Mouse (Mus musculus): ENCODE measurements around the gene Gstm4. TPM values are rescaled to one million over a fixed set of nuclear protein-coding genes. Genes with fewer than 3 reads are reported as not detected.

Gstm4 gene
- polyA plus RNA-seq, 1 experiment, result 8.3 TPM

- TF ChIP-seq POLR2A (IDR thresholded peaks at IDR 0.05; ENCODE audit: borderline replicate concordance, control insufficient read depth, low read depth, low read length) (no peak), CTCF (IDR thresholded peaks at IDR 0.05; ENCODE audit: control insufficient read depth, insufficient read depth, low read length) (no peak)
- WGBS, result 60% methylated on average over 3 of the region's 3 CpGs
- H3K4me3 ChIP-seq (replicated peaks; ENCODE audit: control insufficient read depth, low read depth, low read length), result no peak overlapping the region
- H3K27ac ChIP-seq (ENCODE audit: control insufficient read depth, insufficient read depth, low read depth, low read length, poor library complexity), result no peak overlapping the region
- peaks cover 10% of the 10 kb centered on the region for H3K4me1 ChIP-seq (ENCODE audit: control insufficient read depth, insufficient read depth, low read length)
Measured at GRCm38 (mm10) chr3:108087329-108087728, 42.6 kb upstream of the Gstm4 start.

- WGBS, result under 1% methylated on average over 29 of the region's 29 CpGs
- Histone ChIP-seq H3K27ac (ENCODE audit: control insufficient read depth, insufficient read depth, low read depth, low read length, poor library complexity) (peak within 1 kb of the TSS; percentile 42), H3K4me3 (replicated peaks; ENCODE audit: control insufficient read depth, low read depth, low read length) (peak within 1 kb of the TSS; percentile 81), H3K4me1 (ENCODE audit: control insufficient read depth, insufficient read depth, low read length) (peaks cover 10% of the 10 kb centered on the region)
- TF ChIP-seq CTCF (IDR thresholded peaks at IDR 0.05; ENCODE audit: control insufficient read depth, insufficient read depth, low read length), result no peak
- no peak; the same call in 1 of the 2 replicates for TF ChIP-seq POLR2A (IDR thresholded peaks at IDR 0.05; ENCODE audit: borderline replicate concordance, control insufficient read depth, low read depth, low read length)
Measured at GRCm38 (mm10) chr3:108086470-108086979, 41.8 kb upstream of the Gstm4 start, which contains the start of gene Ampd2. TSS of gene Ampd2 (minus strand) at chr3:108086651.

- Histone ChIP-seq H3K4me1 (ENCODE audit: control insufficient read depth, insufficient read depth, low read length) (peaks cover 10% of the 10 kb centered on the region), H3K4me3 (replicated peaks; ENCODE audit: control insufficient read depth, low read depth, low read length) (peak overlapping the region; percentile 81), H3K27ac (ENCODE audit: control insufficient read depth, insufficient read depth, low read depth, low read length, poor library complexity) (peak overlapping the region; percentile 42)
- WGBS, result under 1% methylated on average over 31 of the region's 31 CpGs
- TF ChIP-seq CTCF (IDR thresholded peaks at IDR 0.05; ENCODE audit: control insufficient read depth, insufficient read depth, low read length) (no peak), POLR2A (IDR thresholded peaks at IDR 0.05; ENCODE audit: borderline replicate concordance, control insufficient read depth, low read depth, low read length) (no peak)
Measured at GRCm38 (mm10) chr3:108085721-108086469, 41.2 kb upstream of the Gstm4 start.

GRCm38 (mm10) chr3:108085281-108085720, 40.6 kb upstream of the Gstm4 start:
- TF ChIP-seq CTCF (IDR thresholded peaks at IDR 0.05; ENCODE audit: control insufficient read depth, insufficient read depth, low read length) (no peak), POLR2A (IDR thresholded peaks at IDR 0.05; ENCODE audit: borderline replicate concordance, control insufficient read depth, low read depth, low read length) (peak; percentile 58; the same call in 1 of the 2 replicates)
- 1% methylated on average over 14 of the region's 14 CpGs for WGBS
- peak overlapping the region; percentile 81 for H3K4me3 ChIP-seq (replicated peaks; ENCODE audit: control insufficient read depth, low read depth, low read length)
- peaks cover 10% of the 10 kb centered on the region for H3K4me1 ChIP-seq (ENCODE audit: control insufficient read depth, insufficient read depth, low read length)
- peak overlapping the region; percentile 48 for H3K27ac ChIP-seq (ENCODE audit: control insufficient read depth, insufficient read depth, low read depth, low read length, poor library complexity)

GRCm38 (mm10) chr3:108084767-108085270, 40.1 kb upstream of the Gstm4 start:
- peak overlapping the region; percentile 81 for H3K4me3 ChIP-seq (replicated peaks; ENCODE audit: control insufficient read depth, low read depth, low read length)
- 4% methylated on average over 13 of the region's 13 CpGs for WGBS
- peak overlapping the region; percentile 48 for H3K27ac ChIP-seq (ENCODE audit: control insufficient read depth, insufficient read depth, low read depth, low read length, poor library complexity)
- peaks cover 10% of the 10 kb centered on the region for H3K4me1 ChIP-seq (ENCODE audit: control insufficient read depth, insufficient read depth, low read length)
- no peak for TF ChIP-seq CTCF (IDR thresholded peaks at IDR 0.05; ENCODE audit: control insufficient read depth, insufficient read depth, low read length)
- no peak for TF ChIP-seq POLR2A (IDR thresholded peaks at IDR 0.05; ENCODE audit: borderline replicate concordance, control insufficient read depth, low read depth, low read length)

GRCm38 (mm10) chr3:108083904-108084407, 39.3 kb upstream of the Gstm4 start:
- no peak overlapping the region for H3K27ac ChIP-seq (ENCODE audit: control insufficient read depth, insufficient read depth, low read depth, low read length, poor library complexity)
- no peak overlapping the region for H3K4me3 ChIP-seq (replicated peaks; ENCODE audit: control insufficient read depth, low read depth, low read length)
- TF ChIP-seq CTCF (IDR thresholded peaks at IDR 0.05; ENCODE audit: control insufficient read depth, insufficient read depth, low read length), result no peak
- no peak for TF ChIP-seq POLR2A (IDR thresholded peaks at IDR 0.05; ENCODE audit: borderline replicate concordance, control insufficient read depth, low read depth, low read length)
- 60% methylated on average over 4 of the region's 4 CpGs for WGBS
- peaks cover 10% of the 10 kb centered on the region for H3K4me1 ChIP-seq (ENCODE audit: control insufficient read depth, insufficient read depth, low read length)

GRCm38 (mm10) chr3:108083161-108083560, 38.5 kb upstream of the Gstm4 start:
- Histone ChIP-seq H3K4me3 (replicated peaks; ENCODE audit: control insufficient read depth, low read depth, low read length) (peak overlapping the region; percentile 29), H3K27ac (ENCODE audit: control insufficient read depth, insufficient read depth, low read depth, low read length, poor library complexity) (no peak overlapping the region), H3K4me1 (ENCODE audit: control insufficient read depth, insufficient read depth, low read length) (peaks cover 10% of the 10 kb centered on the region)
- no peak for TF ChIP-seq POLR2A (IDR thresholded peaks at IDR 0.05; ENCODE audit: borderline replicate concordance, control insufficient read depth, low read depth, low read length)
- TF ChIP-seq CTCF (IDR thresholded peaks at IDR 0.05; ENCODE audit: control insufficient read depth, insufficient read depth, low read length), result no peak
- 12% methylated on average over 2 of the region's 2 CpGs for WGBS

GRCm38 (mm10) chr3:108082251-108082875, 37.7 kb upstream of the Gstm4 start:
- TF ChIP-seq CTCF (IDR thresholded peaks at IDR 0.05; ENCODE audit: control insufficient read depth, insufficient read depth, low read length) (no peak), POLR2A (IDR thresholded peaks at IDR 0.05; ENCODE audit: borderline replicate concordance, control insufficient read depth, low read depth, low read length) (no peak)
- Histone ChIP-seq H3K4me1 (ENCODE audit: control insufficient read depth, insufficient read depth, low read length) (peaks cover 10% of the 10 kb centered on the region), H3K27ac (ENCODE audit: control insufficient read depth, insufficient read depth, low read depth, low read length, poor library complexity) (no peak overlapping the region), H3K4me3 (replicated peaks; ENCODE audit: control insufficient read depth, low read depth, low read length) (no peak overlapping the region)
- 90% methylated on average over 1 of the region's 1 CpGs for WGBS
